Mouse (Mus musculus) urinary bladder, adult 2 months (tissue): ENCODE measurements around the gene Rps11. TPM values are rescaled to one million over a fixed set of nuclear protein-coding genes. Genes with fewer than 3 reads are reported as not detected.
"Not testable (repeated sequence)": the region's sequence is repeated elsewhere in the genome, so short reads cannot be mapped to it uniquely, and the experiment has no call there.

ENCODE experiments used
- DNase-seq: peaks from one replicate; pipeline ENCODE4 v3.0.0; 2022; ENCODE audit warnings: low spot score
- polyA plus RNA-seq: library from polyadenylated mRNA; depleted of rRNA; stranded (reverse); fragments of >200 nt; gene quantifications from 2 replicates; pipeline ENCODE4 v1.2.3, GENCODE M21; 2012

The Rps11 gene
- polyA plus RNA-seq, 1 experiment: 903 TPM

GRCm38 (mm10) chr7:45110089-45110488 is 14.2 kb downstream of the Rps11 start:
- DNase-seq: not testable (repeated sequence)

- no peak for DNase-seq
These were observed 17.1 kb downstream of the Rps11 start for GRCm38 (mm10) chr7:45107052-45107645.

- DNase-seq: no peak
These were observed 17.8 kb downstream of the Rps11 start for GRCm38 (mm10) chr7:45106441-45106840.

- no peak for DNase-seq
These were observed 18.7 kb downstream of the Rps11 start for GRCm38 (mm10) chr7:45105491-45105890.

GRCm38 (mm10) chr7:45104941-45105340 is 19.3 kb downstream of the Rps11 start:
- DNase-seq: no peak

- DNase-seq: peak; percentile 51
These were observed 20.5 kb downstream of the Rps11 start, which contains the start of gene Fcgrt for GRCm38 (mm10) chr7:45103652-45104180. TSS of gene Fcgrt (minus strand) at chr7:45103851.

- DNase-seq: no peak
These were observed 21.2 kb downstream of the Rps11 start for GRCm38 (mm10) chr7:45102940-45103585.

- DNase-seq: no peak
These were observed 21.8 kb downstream of the Rps11 start for GRCm38 (mm10) chr7:45102441-45102840.

- DNase-seq: no peak
These were observed 24.2 kb downstream of the Rps11 start for GRCm38 (mm10) chr7:45100046-45100445.

GRCm38 (mm10) chr7:45098541-45099240 is 25.5 kb downstream of the Rps11 start:
- no peak for DNase-seq

- DNase-seq: no peak
These were observed 26.8 kb downstream of the Rps11 start for GRCm38 (mm10) chr7:45097479-45097878.

GRCm38 (mm10) chr7:45095965-45096364 is 28.3 kb downstream of the Rps11 start:
- DNase-seq: not testable (repeated sequence)

- no peak for DNase-seq
These were observed 28.9 kb downstream of the Rps11 start for GRCm38 (mm10) chr7:45095367-45095766.

GRCm38 (mm10) chr7:45094121-45094520 is 30.1 kb downstream of the Rps11 start:
- DNase-seq: no peak

GRCm38 (mm10) chr7:45093516-45093905 is 30.7 kb downstream of the Rps11 start:
- DNase-seq: no peak

GRCm38 (mm10) chr7:45092828-45093515 is 31.3 kb downstream of the Rps11 start:
- no peak for DNase-seq

GRCm38 (mm10) chr7:45092048-45092447 is 32.2 kb downstream of the Rps11 start, which contains the start of gene Rcn3:
TSS of gene Rcn3 (minus strand) at chr7:45092221.
- no peak for DNase-seq

- DNase-seq: no peak
These were observed 32.9 kb downstream of the Rps11 start for GRCm38 (mm10) chr7:45091001-45091990.

GRCm38 (mm10) chr7:45090251-45090977 is 33.8 kb downstream of the Rps11 start:
- no peak for DNase-seq

- DNase-seq: no peak
These were observed 35.6 kb downstream of the Rps11 start for GRCm38 (mm10) chr7:45088597-45088996.
